Mouse (Mus musculus) T-cell, adult 2 months (primary cell): ENCODE measurements around the gene Zhx3.

Source experiments
- DNase-seq: peaks from one replicate; pipeline ENCODE4 v3.0.0; 2022; ENCODE audit warnings: low spot score

Gene Zhx3

DNA sequence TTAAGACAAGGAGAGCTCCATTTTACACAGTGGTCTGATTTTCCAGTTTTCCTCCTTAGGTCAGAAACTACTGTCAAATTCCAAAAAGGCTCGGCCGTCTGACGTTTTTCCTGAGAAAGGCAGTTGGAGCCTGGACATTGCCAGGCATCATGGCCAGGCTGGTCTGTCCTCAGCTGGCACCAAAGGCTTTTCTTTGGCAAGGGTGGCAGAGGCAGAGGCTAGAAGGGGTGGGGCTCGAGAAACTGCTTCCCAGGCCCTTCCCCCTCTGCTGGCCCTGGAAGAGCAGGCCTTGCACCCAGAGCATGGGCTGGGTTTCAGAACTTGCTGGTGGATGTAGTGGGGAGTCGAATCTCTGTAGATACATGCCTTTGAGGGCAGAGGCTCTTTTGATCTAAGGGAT is 9.6 kb upstream of the Zhx3 start:
- DNase-seq = no peak

GRCm38 (mm10) chr2:160881462-160882101 is 8.8 kb upstream of the Zhx3 start:
- no peak for DNase-seq

DNA sequence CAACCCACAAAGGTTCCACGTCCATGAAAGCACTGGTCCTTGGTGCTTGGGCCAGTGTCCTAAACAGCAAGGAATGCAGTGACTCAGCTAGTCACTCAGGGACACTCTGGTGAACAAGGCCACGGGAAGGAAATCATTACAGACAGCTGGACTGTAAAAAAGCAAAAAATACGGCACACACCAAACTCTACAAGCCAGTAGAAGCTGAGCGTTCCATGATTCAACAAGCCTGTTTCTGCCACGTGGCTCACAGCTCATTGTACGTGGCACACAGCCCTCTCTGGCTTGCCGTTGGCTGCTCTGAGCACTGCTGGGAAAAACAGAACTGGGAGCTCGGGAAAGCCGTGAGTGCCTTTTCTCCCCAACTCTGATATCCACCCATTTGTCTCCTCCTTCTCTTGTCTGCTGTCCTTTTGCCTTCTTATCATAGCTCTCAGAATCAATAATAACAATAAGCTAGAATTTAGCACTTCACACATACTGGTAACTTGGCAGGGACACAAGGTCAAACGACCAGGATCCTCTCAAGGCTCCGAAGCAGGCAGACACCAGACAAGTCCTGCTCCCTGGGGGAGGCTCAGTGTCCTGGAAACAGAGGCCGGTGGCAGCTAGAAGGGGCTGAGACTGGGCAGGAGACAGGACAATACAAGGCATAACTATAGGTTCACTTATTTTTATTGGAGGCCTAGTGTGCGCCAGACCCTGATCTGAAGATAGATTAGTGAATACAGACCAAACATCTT is 7.8 kb upstream of the Zhx3 start, which contains the start of gene Lpin3:
TSS of gene Lpin3 (plus strand) at position 218 of the 743 bp plus-strand sequence.
- no peak for DNase-seq

DNA sequence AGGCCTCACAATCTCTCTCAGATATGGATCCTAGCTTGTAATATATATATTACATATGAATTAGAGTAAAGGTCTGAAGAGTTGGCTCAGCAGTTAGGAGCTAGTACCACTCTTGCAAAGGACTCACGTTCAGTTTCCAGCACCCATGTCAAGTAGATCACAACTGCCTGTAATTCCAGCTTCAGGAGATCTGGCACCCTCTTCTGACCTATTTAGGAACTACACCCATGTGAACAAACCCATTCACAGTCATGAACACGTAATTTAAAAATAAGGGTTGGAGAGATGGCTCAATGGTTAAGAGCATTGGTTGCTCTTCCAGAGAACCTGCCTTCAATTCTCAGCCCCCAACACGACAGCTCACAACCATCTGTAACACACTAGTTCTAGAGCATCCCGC is 3.3 kb upstream of the Zhx3 start:
- peak; percentile 20 for DNase-seq

- DNase-seq = no peak
Observed at GRCm38 (mm10) chr2:160874231-160874877, 1.6 kb upstream of the Zhx3 start.

- DNase-seq = peak; percentile 62
Observed at GRCm38 (mm10) chr2:160872395-160872794, 403 bp downstream of the Zhx3 start.

DNA sequence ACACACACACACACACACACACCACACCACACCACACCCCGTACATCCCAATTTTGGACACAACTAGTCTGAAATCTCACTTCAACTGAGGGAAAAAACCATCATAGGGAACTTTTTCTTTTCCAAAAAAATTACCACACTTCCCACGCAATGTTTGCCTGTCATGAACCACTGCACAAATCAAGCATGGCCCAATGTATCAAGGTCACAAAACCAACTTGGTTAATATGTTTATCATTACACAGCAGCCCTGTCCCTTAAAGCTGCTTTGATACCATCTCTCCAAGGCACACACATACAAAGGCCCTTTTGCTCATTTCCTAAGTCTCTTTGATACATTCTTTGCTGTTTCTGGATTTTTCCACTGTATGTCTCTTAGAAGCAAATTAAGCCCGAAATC is 1.5 kb downstream of the Zhx3 start:
- DNase-seq = no peak

GRCm38 (mm10) chr2:160869446-160869845 is 3.4 kb downstream of the Zhx3 start:
- DNase-seq = no peak

- DNase-seq = no peak
Observed at GRCm38 (mm10) chr2:160865266-160865665, 7.5 kb downstream of the Zhx3 start.

DNA sequence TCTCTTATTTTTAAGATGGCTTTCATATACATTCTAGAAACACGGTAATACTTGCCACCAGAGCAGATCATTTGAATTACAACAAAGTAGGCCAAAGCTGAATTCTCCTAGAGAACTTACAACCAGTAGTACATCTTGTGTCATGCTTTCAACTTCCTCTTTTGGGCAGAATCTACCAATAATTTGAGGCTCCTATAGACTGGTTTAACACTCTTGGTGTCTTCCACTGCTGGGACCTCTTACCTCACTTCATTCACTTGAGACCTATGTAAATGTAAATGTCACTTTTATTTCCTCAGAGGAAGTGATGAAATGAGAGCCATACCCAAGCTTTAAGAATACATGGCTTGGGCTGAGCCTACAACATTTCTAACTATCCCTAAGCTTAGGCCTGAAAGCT is 8.7 kb downstream of the Zhx3 start:
- no peak for DNase-seq

- DNase-seq = no peak
Observed at GRCm38 (mm10) chr2:160860363-160860762, 12.4 kb downstream of the Zhx3 start.

- DNase-seq = no peak
Observed at GRCm38 (mm10) chr2:160856359-160857102, 16.3 kb downstream of the Zhx3 start.

DNA sequence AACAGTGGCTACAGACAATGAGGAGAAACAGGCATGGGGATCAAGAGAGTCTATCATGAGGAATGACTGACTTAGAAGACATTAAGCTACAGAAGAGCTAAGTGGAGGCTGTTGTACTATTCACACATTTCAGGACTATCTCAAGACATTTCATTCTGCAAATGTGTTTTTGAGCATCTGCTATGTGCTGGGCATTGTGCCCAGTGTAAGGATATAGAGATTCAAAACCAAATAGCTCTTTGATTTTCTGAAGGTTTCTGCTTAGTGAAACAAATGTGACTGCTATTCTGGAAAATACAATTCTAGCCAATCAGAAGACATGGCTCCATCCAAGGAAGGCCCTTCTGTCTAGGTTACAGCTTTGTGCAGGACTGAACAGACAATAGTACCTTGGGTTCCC is 18.1 kb downstream of the Zhx3 start:
- DNase-seq = no peak

DNA sequence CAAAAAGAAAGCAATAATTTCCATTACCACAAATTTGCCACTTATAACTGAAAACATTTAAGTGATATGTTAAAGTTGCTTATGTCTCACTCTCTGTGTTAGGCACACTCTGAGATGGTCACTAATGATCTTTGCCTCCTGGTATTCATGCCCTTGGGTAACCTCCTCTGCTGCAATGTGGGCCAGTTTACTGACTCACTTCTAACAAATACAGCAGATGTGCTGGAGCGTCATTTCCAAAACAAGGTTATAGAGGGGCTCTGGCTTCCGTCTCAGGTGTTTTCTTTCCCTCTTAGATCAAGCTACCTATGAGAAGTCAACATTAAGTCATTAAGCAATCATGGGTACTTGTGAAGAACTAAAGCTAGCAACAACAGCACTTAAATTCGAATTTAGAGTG is 22.4 kb downstream of the Zhx3 start:
- no peak for DNase-seq

DNA sequence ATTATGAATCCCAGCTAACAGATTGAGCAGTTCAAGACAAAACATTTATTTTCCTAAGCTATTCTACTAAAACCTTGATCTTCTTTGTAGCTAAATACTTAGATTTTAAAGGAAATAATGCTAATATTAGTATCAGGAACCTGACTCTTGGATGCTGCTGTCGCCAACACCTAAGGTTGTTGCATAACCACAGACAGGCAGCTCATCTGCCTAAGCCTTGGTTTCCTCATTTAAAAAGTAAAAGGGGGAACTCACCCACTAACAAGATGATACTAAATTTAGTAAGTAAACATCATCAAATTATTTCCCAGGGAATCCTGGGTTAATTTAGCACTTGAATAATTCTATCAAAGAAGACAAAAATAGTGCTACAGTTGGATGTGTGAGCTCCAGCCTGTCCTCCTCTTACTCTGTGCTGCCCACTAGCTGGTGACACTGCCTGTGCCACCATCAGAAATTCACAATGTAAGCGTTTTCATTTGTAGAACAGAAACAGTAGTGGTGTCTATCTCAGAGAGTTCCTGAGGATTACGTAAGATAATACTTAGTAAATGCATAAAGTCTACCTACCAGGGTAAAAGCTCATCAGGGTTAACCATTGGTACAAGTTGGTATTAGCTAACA is 23.1 kb downstream of the Zhx3 start:
- no peak for DNase-seq

GRCm38 (mm10) chr2:160848186-160848585 is 24.6 kb downstream of the Zhx3 start:
- DNase-seq = no peak

- no peak for DNase-seq
Observed at GRCm38 (mm10) chr2:160847664-160848063, 25.1 kb downstream of the Zhx3 start.

DNA sequence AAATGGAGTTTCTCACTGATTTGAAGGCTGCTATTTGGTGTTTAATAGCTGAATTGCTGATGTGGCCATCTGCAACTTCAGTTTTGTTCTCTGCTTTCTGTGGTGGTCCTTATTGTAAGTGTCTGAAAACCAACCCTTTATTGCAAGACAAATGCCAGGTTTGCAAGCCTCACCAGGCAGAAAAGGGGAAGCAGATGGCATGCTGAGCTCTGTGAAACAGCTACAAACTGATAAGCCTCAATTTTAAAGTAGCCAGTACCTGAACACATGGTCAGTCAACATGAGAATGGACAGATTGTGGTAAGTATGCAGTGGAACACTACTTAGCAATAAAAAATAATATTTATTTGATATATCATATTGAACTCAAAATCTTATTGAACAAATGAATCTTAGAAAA is 32.0 kb downstream of the Zhx3 start:
- DNase-seq = no peak

DNA sequence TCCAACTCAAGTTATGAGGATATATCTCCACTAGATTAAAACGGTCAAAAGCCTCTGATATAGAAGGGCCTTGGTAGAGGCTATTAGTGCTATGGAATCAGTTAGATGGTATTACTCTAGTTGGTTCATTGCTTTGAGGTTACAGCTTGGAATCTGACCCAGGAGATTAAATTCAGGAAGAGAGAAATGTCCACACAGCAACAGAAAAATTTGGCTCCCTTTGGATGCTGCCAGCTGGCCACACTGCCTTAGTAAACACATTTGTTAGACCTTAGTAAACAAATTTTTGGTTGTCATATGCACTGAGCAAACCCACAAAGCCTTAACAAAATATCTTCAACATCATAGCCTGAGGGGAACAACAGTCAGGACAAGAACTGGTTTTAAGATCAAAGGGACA is 62.0 kb downstream of the Zhx3 start:
- no peak for DNase-seq

DNA sequence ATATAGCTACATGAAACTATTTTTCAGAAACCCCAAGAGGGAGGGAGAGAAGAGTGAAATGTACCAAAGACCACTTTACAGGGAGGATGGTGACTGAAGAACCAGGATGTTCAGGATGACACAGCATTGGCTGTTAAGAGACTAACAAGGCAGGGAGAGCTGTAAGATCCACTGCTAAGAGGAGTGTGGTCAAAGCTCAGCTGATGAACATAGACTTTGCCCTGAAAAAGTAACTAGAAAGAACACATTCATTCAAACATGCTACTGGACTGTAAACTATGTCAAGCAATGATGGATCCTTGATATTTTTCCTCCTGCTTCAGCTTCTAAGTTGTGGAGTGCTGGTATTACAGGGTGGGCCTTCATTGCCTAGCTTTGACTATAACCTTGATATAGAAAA is 62.4 kb downstream of the Zhx3 start:
- DNase-seq = no peak

DNA sequence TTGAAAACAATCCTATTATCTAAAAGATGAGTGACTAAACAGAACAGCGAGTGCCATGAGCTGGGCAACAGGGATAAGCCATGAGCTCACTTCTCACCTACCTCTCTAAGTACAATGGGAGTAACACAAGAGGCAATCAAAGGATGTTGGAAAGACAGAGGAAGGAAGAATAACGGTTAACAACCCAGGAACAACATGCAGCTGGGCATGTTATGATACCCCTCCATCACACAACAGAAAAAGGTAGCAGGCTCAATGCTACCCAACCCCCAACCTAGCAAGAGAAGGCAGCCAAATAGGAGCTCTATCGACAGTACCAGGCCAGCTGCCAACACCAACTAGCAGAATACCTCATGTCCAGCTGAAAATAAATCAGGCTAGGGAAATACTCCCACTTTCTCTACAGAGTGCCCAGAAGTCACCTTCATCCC is 66.7 kb downstream of the Zhx3 start:
- no peak for DNase-seq
